Mouse (Mus musculus): ENCODE data around the gene Aspscr1.

The Aspscr1 gene

GRCm38 (mm10) chr11:120683536-120683935 lies 10.8 kb downstream of the Aspscr1 start:
- no peak for DNase-seq (ENCODE audit: low spot score in 2 of 2)

- no peak for DNase-seq (ENCODE audit: low spot score in 2 of 2)
Observed at GRCm38 (mm10) chr11:120684086-120684485, 11.3 kb downstream of the Aspscr1 start.

GRCm38 (mm10) chr11:120684660-120685059 lies 11.9 kb downstream of the Aspscr1 start:
- no peak for DNase-seq (ENCODE audit: low spot score in 2 of 2)

GRCm38 (mm10) chr11:120686650-120687272 lies 14.0 kb downstream of the Aspscr1 start:
- no peak for DNase-seq (ENCODE audit: low spot score in 2 of 2)

GRCm38 (mm10) chr11:120689365-120689764 lies 16.6 kb downstream of the Aspscr1 start:
- no peak for DNase-seq (ENCODE audit: low spot score in 2 of 2)

- DNase-seq (ENCODE audit: low spot score in 2 of 2): no peak
Observed at GRCm38 (mm10) chr11:120692471-120693011, 19.8 kb downstream of the Aspscr1 start.

GRCm38 (mm10) chr11:120693461-120693860 lies 20.7 kb downstream of the Aspscr1 start:
- no peak for DNase-seq (ENCODE audit: low spot score in 2 of 2)

- DNase-seq (ENCODE audit: low spot score in 2 of 2): no peak
Observed at GRCm38 (mm10) chr11:120695184-120695583, 22.4 kb downstream of the Aspscr1 start.

GRCm38 (mm10) chr11:120695641-120696040 lies 22.9 kb downstream of the Aspscr1 start:
- no peak for DNase-seq (ENCODE audit: low spot score in 2 of 2)

GRCm38 (mm10) chr11:120696568-120696967 lies 23.8 kb downstream of the Aspscr1 start:
- DNase-seq (ENCODE audit: low spot score in 2 of 2): no peak

- no peak for DNase-seq (ENCODE audit: low spot score in 2 of 2)
Observed at GRCm38 (mm10) chr11:120697741-120698140, 25.0 kb downstream of the Aspscr1 start.

GRCm38 (mm10) chr11:120703696-120704454 lies 31.1 kb downstream of the Aspscr1 start:
- DNase-seq (ENCODE audit: low spot score in 2 of 2): peak in 1 of 2 experiments; percentile 5

GRCm38 (mm10) chr11:120704486-120705325 lies 31.9 kb downstream of the Aspscr1 start:
- peak in 1 of 2 experiments; percentile 4 for DNase-seq (ENCODE audit: low spot score in 2 of 2)

- no peak for DNase-seq (ENCODE audit: low spot score in 2 of 2)
Observed at GRCm38 (mm10) chr11:120706120-120706519, 33.3 kb downstream of the Aspscr1 start.

GRCm38 (mm10) chr11:120707225-120707624 lies 34.5 kb downstream of the Aspscr1 start:
- DNase-seq (ENCODE audit: low spot score in 2 of 2): peak in 1 of 2 experiments; percentile 3

- DNase-seq (ENCODE audit: low spot score in 2 of 2): no peak
Observed at GRCm38 (mm10) chr11:120707969-120708368, 35.2 kb downstream of the Aspscr1 start.

- peak in 1 of 2 experiments; percentile 4 for DNase-seq (ENCODE audit: low spot score in 2 of 2)
Observed at GRCm38 (mm10) chr11:120709551-120709950, 36.8 kb downstream of the Aspscr1 start.

- no peak for DNase-seq (ENCODE audit: low spot score in 2 of 2)
Observed at GRCm38 (mm10) chr11:120710672-120711071, 37.9 kb downstream of the Aspscr1 start.

- peak; percentile 6 to 12 for DNase-seq (ENCODE audit: low spot score in 2 of 2)
Observed at GRCm38 (mm10) chr11:120711980-120712604, 39.3 kb downstream of the Aspscr1 start.

GRCm38 (mm10) chr11:120712771-120713568 lies 40.2 kb downstream of the Aspscr1 start:
- DNase-seq (ENCODE audit: low spot score in 2 of 2): peak; percentile 55 to 67

Measured in frontal cortex, postnatal 10 days (tissue).